Comparison of ENCODE assay signal across 22 mouse cellular contexts in the genomic region with DNA sequence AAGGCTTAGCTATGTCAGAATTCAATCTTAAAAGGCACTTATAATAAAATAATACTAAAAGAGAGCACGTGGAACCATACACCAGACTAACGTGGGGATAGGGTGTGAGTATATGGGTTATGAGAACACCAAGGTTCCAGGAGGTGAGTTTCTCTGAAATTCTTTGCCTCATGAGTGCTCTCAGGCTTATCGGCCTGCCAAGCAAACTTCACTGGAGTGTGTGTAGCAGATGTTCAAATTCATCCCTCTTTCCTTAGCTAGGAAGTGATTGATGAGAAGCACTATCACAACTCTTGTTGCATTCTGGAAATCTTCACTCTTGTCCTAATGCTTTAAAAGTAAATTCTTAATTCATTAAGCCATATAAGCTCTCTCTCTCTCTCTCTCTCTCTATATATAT. TPM values are rescaled to one million over a fixed set of nuclear protein-coding genes. Genes with fewer than 3 reads are reported as not detected.
"Had no signal": no experiment of that assay in that cellular context is flagged by ENCODE, and none has a peak within 500 bp of the region (broad histone marks: within the 10 kb centered on the region; RNA-seq: fewer than 3 reads in every experiment).

No protein-coding gene starts in this region.

- ATAC-seq: hindbrain, embryonic 16.5 days; inflammation-experienced regulatory T-cells, adult 6 months; intestine, embryonic 15.5 days; intestine, postnatal 0 days; liver, embryonic 12.5 days had no signal

- DNase-seq: gastrocnemius, adult 2 months; gastrocnemius, postnatal 10 days; gastrocnemius, postnatal 25 days; heart, adult 18-20 months; heart, postnatal 10 days; heart, postnatal 4 days; kidney, adult 18-20 months; kidney, adult 8-10 months; kidney, postnatal 10 days; kidney, postnatal 25 days; kidney, postnatal 4 days; left cerebral cortex, postnatal 4 days had no signal

RNA-seq across cellular contexts. Expression of a gene that starts 9.1 kb away (rescaled TPM):
- total RNA-seq: gastrocnemius, adult 2 months; gastrocnemius, postnatal 10 days; gastrocnemius, postnatal 25 days; gastrocnemius, postnatal 4 days; granulocyte monocyte progenitor cell, adult 5-6 weeks; heart, adult 18-20 months; heart, adult 8-10 months; heart, postnatal 10 days; heart, postnatal 25 days; heart, postnatal 4 days; liver, adult 2 months had no signal

RNA-seq across cellular contexts. Expression of a gene that starts 26.3 kb away (rescaled TPM):
- total RNA-seq: gastrocnemius, adult 2 months; gastrocnemius, postnatal 10 days; gastrocnemius, postnatal 25 days; gastrocnemius, postnatal 4 days; granulocyte monocyte progenitor cell, adult 5-6 weeks; heart, adult 18-20 months; heart, adult 8-10 months; heart, postnatal 10 days; heart, postnatal 25 days; heart, postnatal 4 days; liver, adult 2 months had no signal

RNA-seq across cellular contexts. Expression of a gene that starts 35.4 kb away (rescaled TPM):
- total RNA-seq: gastrocnemius, adult 2 months; gastrocnemius, postnatal 10 days; gastrocnemius, postnatal 25 days; gastrocnemius, postnatal 4 days; granulocyte monocyte progenitor cell, adult 5-6 weeks; heart, adult 18-20 months; heart, adult 8-10 months; heart, postnatal 10 days; heart, postnatal 25 days; heart, postnatal 4 days; liver, adult 2 months had no signal
